Mouse (Mus musculus) heart, postnatal 14 days (tissue): Measurements from ENCODE around the gene 1700069L16Rik. TPM values are rescaled to one million over a fixed set of nuclear protein-coding genes. Genes with fewer than 3 reads are reported as not detected.
A peak's percentile ranks its signal among the peaks of the same experiment; 100 is the strongest.

Source experiments
- DNase-seq, 2 experiments: peaks; one replicate each; pipeline ENCODE4 v3.0.0; 2021 to 2022
- intact Hi-C: fragments of 180-260 bp; cut with DNase I; formaldehyde crosslinking; loops from one replicate; pipeline ENCODE4 v1.15.1; 2025
- total RNA-seq, 2 experiments: library from RNA; stranded (reverse); gene quantifications; 2 replicates each; pipeline ENCODE4 v1.2.3; 2021

1700069L16Rik gene
- total RNA-seq, 2 experiments from 2014 or later, result not detected

- no peak for DNase-seq
- intact Hi-C loops, result no loop called here
These were observed 30.6 kb downstream of the 1700069L16Rik start for GRCm38 (mm10) chr5:113694000-113694399.

GRCm38 (mm10) chr5:113693196-113693755 is 31.3 kb downstream of the 1700069L16Rik start:
- no peak for DNase-seq

GRCm38 (mm10) chr5:113690866-113691265 is 33.7 kb downstream of the 1700069L16Rik start:
- DNase-seq, result no peak
- intact Hi-C loops, result no loop called here

More at GRCm38 (mm10) chr5:113693196-113693755, 31.3 kb downstream of the 1700069L16Rik start:
- intact Hi-C loops, result no loop called here

GRCm38 (mm10) chr5:113690069-113690548 is 34.5 kb downstream of the 1700069L16Rik start:
- intact Hi-C loops, result no loop called here
- DNase-seq, result no peak

- intact Hi-C loops, result no loop called here
- DNase-seq, result no peak
These were observed 37.1 kb downstream of the 1700069L16Rik start for GRCm38 (mm10) chr5:113687514-113687913.

- no peak for DNase-seq
- intact Hi-C loops, result no loop called here
These were observed 39.1 kb downstream of the 1700069L16Rik start for GRCm38 (mm10) chr5:113685471-113685870.

- intact Hi-C loops, result no loop called here
These were observed 41.3 kb downstream of the 1700069L16Rik start for GRCm38 (mm10) chr5:113683246-113683645.

GRCm38 (mm10) chr5:113682472-113682871 is 42.1 kb downstream of the 1700069L16Rik start:
- intact Hi-C loops, result no loop called here
- no peak for DNase-seq

More at GRCm38 (mm10) chr5:113683246-113683645, 41.3 kb downstream of the 1700069L16Rik start:
- DNase-seq, result no peak

- no peak for DNase-seq
- intact Hi-C loops, result no loop called here
These were observed 43.4 kb downstream of the 1700069L16Rik start for GRCm38 (mm10) chr5:113681219-113681618.

GRCm38 (mm10) chr5:113679509-113679908 is 45.1 kb downstream of the 1700069L16Rik start:
- DNase-seq, result no peak
- intact Hi-C loops, result no loop called here

GRCm38 (mm10) chr5:113678743-113679452 is 45.7 kb downstream of the 1700069L16Rik start:
- intact Hi-C loops, result no loop called here

GRCm38 (mm10) chr5:113677541-113677940 is 47.0 kb downstream of the 1700069L16Rik start:
- DNase-seq, result no peak
- intact Hi-C loops, result no loop called here

More at GRCm38 (mm10) chr5:113678743-113679452, 45.7 kb downstream of the 1700069L16Rik start:
- DNase-seq, result no peak

GRCm38 (mm10) chr5:113674851-113675250 is 49.7 kb downstream of the 1700069L16Rik start:
- no peak for DNase-seq
- intact Hi-C loops, result no loop called here

GRCm38 (mm10) chr5:113672456-113672855 is 52.1 kb downstream of the 1700069L16Rik start:
- intact Hi-C loops, result no loop called here
- DNase-seq, result peak; percentile 38 to 49

GRCm38 (mm10) chr5:113670597-113670996 is 54.0 kb downstream of the 1700069L16Rik start:
- intact Hi-C loops, result no loop called here
- no peak for DNase-seq

- intact Hi-C loops, result no loop called here
- DNase-seq, result no peak
These were observed 54.5 kb downstream of the 1700069L16Rik start for GRCm38 (mm10) chr5:113670110-113670509.

GRCm38 (mm10) chr5:113664629-113665195 is 59.9 kb downstream of the 1700069L16Rik start:
- intact Hi-C loops, result loop anchor here (10.0 kb wide), 1 partner anchor 1120 kb away; no protein-coding TSS in a partner anchor
- DNase-seq, result no peak

- intact Hi-C loops, result loop anchor here (10.0 kb wide), 1 partner anchor 1119 kb away; no protein-coding TSS in a partner anchor
- DNase-seq, result no peak
These were observed 60.4 kb downstream of the 1700069L16Rik start for GRCm38 (mm10) chr5:113664127-113664526.

GRCm38 (mm10) chr5:113660872-113661271 is 63.7 kb downstream of the 1700069L16Rik start:
- intact Hi-C loops, result loop anchor here (10.0 kb wide), 1 partner anchor 1116 kb away; no protein-coding TSS in a partner anchor
- peak; percentile 83 to 85 for DNase-seq

- no peak for DNase-seq
- intact Hi-C loops, result loop anchor here (5.0 kb wide), 2 partner anchors 47 to 67 kb away; partner anchors contain the start of gene 1700069L16Rik
These were observed 69.8 kb downstream of the 1700069L16Rik start for GRCm38 (mm10) chr5:113654821-113655220.

GRCm38 (mm10) chr5:113654206-113654605 is 70.4 kb downstream of the 1700069L16Rik start:
- DNase-seq, result no peak
- intact Hi-C loops, result loop anchor here (5.0 kb wide), 2 partner anchors 48 to 68 kb away; partner anchors contain the start of gene 1700069L16Rik
